Mouse (Mus musculus) urinary bladder, postnatal 14 days (tissue): ENCODE measurements at regions not wholly inside any gene's neighbourhood (a gene's known extent, or its start where the extent isn't known, plus 50 kb on each side); places are given as distances from the start of the nearest gene placed in this dataset.

Experiments
- DNase-seq: peaks from one replicate; pipeline ENCODE4 v3.0.0; 2021; ENCODE audit warnings: low spot score

- DNase-seq = no peak
These were observed 61.1 kb downstream of the Rtl1 start for GRCm38 (mm10) chr12:109539046-109539445.

DNA sequence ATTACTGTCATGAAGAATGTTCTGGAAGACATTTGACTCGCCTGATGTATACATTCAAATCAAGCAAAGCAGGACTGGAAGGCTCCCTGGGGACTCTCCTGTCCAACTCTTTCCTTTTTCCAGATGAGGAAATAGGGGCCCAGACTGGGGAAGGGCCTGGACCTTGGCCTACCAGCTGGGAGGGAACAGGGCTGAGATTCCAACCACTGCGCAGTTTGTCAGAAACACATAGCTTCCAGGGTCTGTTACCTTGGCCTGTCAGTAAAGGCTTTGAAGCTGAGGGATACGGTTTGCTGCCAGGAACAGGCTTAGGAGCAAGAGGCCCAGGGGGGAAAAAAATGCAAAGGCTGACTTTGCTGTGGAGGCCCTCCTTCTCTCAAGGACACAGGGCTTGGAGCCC, 61.5 kb downstream of the Rtl1 start:
- no peak for DNase-seq

DNA sequence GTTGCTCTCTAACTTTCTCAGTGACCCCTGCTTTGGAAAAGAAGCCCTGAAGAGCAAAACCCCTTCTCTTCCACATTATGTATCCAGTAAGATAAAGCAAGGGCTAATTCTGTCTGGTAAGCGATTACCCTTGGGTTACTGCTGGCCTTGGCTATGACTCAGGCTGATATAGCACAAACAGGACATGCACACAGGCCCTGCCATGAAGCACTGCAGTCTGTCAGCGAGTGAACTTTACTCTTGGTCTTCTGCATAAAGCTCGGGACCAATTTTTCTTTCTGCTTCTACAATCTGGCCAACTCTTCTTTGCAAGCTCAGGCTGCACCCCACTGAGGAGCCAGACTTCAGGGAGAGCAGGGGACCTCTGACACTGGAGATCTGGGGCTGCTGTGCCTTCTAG, 63.6 kb downstream of the Rtl1 start:
- no peak for DNase-seq

DNA sequence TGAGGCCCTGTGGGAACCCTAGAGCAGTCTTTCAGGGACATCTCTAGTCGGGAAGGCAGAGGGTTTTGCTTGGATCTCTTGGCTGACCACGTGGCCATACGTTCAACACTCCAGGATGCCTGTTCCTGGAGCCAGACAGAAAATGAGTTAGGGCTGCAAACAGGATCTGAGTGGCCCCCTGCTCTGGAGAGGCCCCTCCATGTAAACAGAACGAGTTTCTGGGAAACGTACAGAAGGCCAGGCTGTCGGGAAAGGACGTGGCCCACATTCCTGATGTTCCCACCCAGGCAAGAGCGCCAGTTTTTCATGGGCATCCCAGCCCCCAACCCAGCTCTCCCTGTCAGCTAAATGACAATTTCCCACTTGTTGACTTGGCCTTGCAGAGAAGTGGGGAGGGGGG, 67.7 kb downstream of the Rtl1 start:
- no peak for DNase-seq

- DNase-seq = no peak
These were observed 68.6 kb downstream of the Rtl1 start for GRCm38 (mm10) chr12:109531347-109532023.

GRCm38 (mm10) chr12:109530215-109531050, 69.7 kb downstream of the Rtl1 start:
- DNase-seq = no peak

DNA sequence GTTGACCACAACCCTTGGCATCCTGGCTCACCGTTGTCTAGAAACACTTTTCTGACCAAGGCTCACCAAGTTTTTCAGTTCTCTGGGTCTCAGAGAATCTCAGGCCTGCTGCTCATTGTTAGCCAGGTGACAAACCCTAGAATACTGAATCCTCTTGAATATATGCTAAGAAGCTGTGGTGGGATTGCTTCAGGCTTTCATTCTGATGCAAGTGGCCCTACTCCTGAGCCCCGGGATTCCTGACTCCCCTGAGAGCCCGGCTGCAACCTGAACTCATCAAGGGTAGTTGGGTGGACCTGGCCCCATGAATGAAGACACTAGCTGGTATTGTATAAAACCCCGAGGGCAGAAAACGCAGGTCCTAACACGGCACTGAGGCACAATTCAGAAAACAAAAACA, 70.6 kb downstream of the Rtl1 start:
- no peak for DNase-seq

- DNase-seq = no peak
These were observed 71.2 kb downstream of the Rtl1 start for GRCm38 (mm10) chr12:109528966-109529365.

DNA sequence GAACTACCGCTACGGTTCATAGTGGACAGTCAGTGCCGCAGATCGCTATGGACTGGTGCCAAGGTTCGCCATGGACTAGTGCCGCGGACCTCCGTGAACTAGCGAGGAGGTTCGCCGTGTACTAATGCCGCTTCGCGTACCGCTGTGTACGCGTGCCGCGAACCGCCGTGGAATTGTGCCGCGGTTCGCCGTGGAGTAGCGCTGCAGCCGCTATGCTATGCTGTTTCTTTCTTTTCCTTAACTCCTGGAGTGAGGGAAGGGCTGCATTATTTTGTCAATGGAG, 71.9 kb downstream of the Rtl1 start:
- peak; percentile 20 for DNase-seq

DNA sequence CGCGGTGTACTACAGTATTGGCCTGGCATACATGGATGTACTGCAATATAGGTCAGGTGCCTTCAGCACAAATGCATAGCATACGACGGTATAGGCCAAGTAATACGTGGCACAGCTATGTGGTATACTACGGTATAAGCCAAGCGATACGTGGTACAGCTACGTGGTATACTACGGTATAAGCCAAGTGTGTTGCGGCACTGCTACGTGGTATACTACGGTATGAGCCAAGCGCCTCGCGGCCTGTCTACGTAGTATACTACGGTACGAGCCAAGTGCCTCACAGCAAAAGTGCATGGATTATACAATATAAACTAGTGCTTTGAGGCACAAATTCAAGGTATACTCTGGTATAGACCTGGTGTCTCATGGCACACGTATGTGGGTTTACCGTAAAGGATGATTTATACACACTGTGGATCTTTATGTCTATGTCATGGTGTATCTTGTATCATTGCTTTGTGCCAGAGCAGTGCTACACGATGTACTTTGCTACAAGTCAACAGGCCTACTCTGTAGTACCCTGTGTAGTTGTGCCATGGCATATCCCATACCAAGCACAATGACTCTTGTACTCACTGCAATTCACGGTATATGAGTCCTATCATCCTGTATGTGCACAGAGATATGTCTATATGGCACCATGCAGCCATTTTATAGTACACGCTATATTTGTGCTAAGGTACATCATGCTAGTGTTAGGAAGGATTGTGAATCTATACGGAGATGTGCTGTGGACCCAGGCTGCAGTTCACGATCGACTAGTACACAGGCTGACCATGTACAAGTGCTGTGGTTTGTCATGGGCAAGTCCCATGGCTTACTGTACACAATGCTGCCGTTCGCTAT, 72.5 kb downstream of the Rtl1 start:
- DNase-seq = no peak

DNA sequence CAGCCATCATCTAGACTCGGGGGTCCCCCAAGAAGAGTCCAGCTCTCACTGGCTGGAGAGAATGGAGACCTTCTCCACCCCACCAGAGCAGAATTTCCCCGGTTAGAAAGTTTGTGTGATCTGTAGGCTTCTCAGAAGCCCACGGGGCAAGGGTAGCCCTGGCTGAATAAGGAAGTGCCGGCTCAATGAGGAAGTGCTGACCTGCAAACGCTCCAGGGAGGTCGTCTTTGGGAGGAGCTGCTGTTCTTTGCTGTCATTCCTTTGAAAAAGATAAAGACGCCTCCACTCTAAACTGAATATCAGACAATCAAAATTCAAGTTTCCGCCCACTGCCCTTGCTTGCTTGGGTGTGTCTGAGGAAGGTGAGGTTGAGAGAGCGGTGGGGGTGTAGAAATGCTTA, 73.0 kb downstream of the Dlk1 start:
- DNase-seq = no peak

DNA sequence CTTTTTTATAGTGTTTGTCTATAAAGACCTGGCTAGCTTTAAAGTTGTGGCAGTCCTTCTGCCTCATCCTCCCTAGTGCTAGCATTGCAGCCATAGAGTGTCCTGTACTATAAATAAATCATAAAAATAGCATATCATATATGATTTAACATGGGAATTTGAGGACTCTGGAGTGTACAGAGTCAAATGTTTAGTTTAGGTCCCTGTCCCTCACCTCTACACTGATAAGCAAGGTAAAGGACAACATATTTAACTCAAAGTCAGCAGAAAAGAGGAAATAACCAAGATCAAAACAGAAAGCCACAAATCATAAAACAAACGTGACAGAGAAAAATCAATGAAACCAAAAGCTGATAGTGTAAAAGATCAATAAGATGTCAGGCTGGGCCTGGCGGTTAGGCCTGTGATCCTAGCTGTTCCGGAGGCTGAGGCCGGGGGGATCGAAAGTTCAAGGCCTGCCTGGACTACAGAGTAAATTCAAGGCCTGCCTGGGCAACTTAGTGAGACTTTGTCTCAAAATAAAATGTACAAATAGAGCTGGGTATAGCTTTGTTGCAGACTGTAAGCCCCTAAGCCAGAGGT, 68.7 kb downstream of the Dlk1 start:
- DNase-seq = no peak

DNA sequence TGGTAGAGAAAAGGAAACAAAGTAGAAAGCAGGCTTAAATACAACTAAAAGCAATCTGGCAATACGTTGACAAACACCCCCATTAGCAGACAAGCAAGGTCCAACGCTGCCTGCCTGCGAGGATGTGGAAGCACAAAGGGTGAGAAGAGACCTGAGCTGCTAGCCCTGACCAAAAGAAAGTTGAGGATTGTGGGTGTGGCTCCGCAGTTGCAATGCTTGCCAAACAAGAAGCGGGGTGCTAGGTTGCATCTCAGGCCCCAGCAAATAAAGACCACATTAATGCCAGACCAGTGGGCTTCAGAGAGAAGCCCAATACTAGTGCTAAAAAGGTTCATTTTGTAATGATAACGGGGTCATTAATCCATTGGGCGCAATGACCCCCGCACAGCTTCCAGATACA, 67.8 kb downstream of the Dlk1 start:
- no peak for DNase-seq

GRCm38 (mm10) chr12:109519838-109520237, 67.2 kb downstream of the Dlk1 start:
- DNase-seq = no peak

DNA sequence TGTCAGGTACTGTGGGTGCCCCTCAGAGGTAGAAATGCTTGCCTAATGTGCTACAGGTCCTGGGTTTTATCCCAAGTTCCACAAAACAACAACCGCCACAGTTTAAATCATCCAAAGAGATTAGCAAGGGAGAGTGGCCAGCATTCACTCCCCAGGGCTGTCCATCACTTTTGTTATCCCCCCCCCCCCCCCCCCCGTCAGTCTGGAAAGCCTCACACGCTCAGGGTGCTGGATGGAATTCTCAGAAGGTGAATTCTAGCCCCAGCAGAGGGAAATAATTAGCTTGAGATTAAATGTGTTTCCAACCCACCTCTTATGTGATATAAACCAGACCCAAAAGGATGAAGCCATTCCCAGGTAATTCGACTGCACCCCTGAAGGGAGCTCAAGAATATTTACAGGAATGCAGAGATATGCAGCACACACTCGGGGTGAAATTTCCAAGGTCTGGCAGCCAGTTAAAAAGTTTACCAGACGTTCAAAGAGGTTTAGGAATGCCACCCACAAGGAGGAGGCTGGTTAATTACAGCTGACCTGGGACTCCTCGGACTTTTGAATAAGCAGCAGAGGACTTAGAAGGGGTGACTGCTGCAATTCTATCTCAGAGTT, 65.9 kb downstream of the Dlk1 start:
- DNase-seq = no peak

DNA sequence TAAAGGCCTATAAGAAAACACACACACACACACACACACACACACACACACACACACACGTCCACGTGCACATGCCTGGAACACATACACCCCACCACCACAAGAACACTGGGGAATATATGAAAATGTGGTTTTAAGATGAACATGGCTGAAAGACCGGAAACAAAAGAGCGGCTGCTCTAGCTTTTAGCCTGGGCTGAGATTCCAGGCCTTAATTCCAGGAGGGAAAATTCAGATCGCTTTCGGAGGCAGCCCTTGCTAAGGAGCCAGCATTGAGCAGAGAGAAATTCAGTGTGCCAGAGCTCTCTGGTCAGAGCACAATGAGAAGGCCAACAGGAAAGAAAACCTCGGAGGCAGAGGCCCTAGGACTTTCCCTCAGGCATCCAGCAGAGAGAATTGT, 65.1 kb downstream of the Dlk1 start:
- DNase-seq = no peak

GRCm38 (mm10) chr12:109516961-109517360, 64.3 kb downstream of the Dlk1 start:
- no peak for DNase-seq

DNA sequence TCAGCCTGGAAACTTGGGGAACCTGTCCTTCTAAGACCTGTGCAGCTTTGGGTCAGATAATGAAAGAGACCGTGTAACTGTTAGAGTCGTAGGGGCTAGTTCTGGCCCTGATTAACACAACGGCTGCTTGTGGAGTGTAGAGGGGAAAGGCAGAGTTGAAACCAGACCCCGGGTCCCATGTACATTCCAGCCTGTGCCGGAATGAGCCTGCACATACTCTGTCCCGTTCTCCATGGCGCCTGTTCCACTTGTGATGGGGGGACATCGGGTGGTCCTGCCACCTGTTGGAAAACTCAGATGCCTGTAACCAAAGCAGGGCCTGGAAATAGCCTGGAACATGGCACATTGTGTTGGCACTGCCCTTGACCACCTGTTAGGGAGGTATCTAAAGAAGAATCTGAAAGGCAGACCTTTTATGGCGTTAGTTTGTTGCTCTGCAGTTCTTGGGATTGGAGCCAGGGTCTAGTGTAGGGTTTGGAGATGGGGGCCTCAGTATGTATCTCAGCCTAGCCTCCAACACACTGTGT, 61.7 kb downstream of the Dlk1 start:
- DNase-seq = no peak
